Mouse (Mus musculus): Measurements from ENCODE around the gene AU022252.
A peak's percentile ranks its signal among the peaks of the same experiment; 100 is the strongest.
"Not testable (repeated sequence)": the region's sequence is repeated elsewhere in the genome, so short reads cannot be mapped to it uniquely, and the experiment has no call there.

The AU022252 gene

GRCm38 (mm10) chr4:119232410-119233255, at the start of gene AU022252, which contains the start of gene P3h1:
Gene AU022252 (minus strand): TSS chr4:119232712.
Gene P3h1 (plus strand): TSS chr4:119232915.
- DNase-seq (ENCODE audit: low spot score in 2 of 2): peak; percentile 99

GRCm38 (mm10) chr4:119278784-119279183, 46.3 kb upstream of the AU022252 start:
- not testable (repeated sequence) for DNase-seq (ENCODE audit: low spot score in 2 of 2)

- no peak for DNase-seq (ENCODE audit: low spot score in 2 of 2)
Measured at GRCm38 (mm10) chr4:119275726-119276125, 43.2 kb upstream of the AU022252 start.

GRCm38 (mm10) chr4:119275226-119275625, 42.7 kb upstream of the AU022252 start:
- no peak for DNase-seq (ENCODE audit: low spot score in 2 of 2)

- DNase-seq (ENCODE audit: low spot score in 2 of 2): no peak
Measured at GRCm38 (mm10) chr4:119274627-119275026, 42.1 kb upstream of the AU022252 start.

GRCm38 (mm10) chr4:119266606-119267005, 34.1 kb upstream of the AU022252 start:
- DNase-seq (ENCODE audit: low spot score in 2 of 2): no peak

- no peak for DNase-seq (ENCODE audit: low spot score in 2 of 2)
Measured at GRCm38 (mm10) chr4:119263459-119263858, 30.9 kb upstream of the AU022252 start.

GRCm38 (mm10) chr4:119262483-119262882, 30.0 kb upstream of the AU022252 start:
- no peak for DNase-seq (ENCODE audit: low spot score in 2 of 2)

GRCm38 (mm10) chr4:119261087-119261713, 28.7 kb upstream of the AU022252 start:
- DNase-seq (ENCODE audit: low spot score in 2 of 2): no peak

GRCm38 (mm10) chr4:119259344-119260254, 27.1 kb upstream of the AU022252 start:
- no peak for DNase-seq (ENCODE audit: low spot score in 2 of 2)

- no peak for DNase-seq (ENCODE audit: low spot score in 2 of 2)
Measured at GRCm38 (mm10) chr4:119257083-119257482, 24.6 kb upstream of the AU022252 start.

- no peak for DNase-seq (ENCODE audit: low spot score in 2 of 2)
Measured at GRCm38 (mm10) chr4:119255351-119255750, 22.8 kb upstream of the AU022252 start, which contains the start of gene Cldn19. Gene Cldn19 (plus strand): TSS chr4:119255414.

GRCm38 (mm10) chr4:119254012-119254618, 21.6 kb upstream of the AU022252 start:
- DNase-seq (ENCODE audit: low spot score in 2 of 2): peak; percentile 42 to 51

GRCm38 (mm10) chr4:119252025-119252808, 19.7 kb upstream of the AU022252 start:
- DNase-seq (ENCODE audit: low spot score in 2 of 2): no peak

- DNase-seq (ENCODE audit: low spot score in 2 of 2): no peak
Measured at GRCm38 (mm10) chr4:119248407-119248965, 16.0 kb upstream of the AU022252 start.

- DNase-seq (ENCODE audit: low spot score in 2 of 2): peak; percentile 59 to 63
Measured at GRCm38 (mm10) chr4:119247462-119248235, 15.1 kb upstream of the AU022252 start.

- no peak for DNase-seq (ENCODE audit: low spot score in 2 of 2)
Measured at GRCm38 (mm10) chr4:119246688-119247225, 14.2 kb upstream of the AU022252 start.

GRCm38 (mm10) chr4:119245961-119246360, 13.4 kb upstream of the AU022252 start:
- DNase-seq (ENCODE audit: low spot score in 2 of 2): peak in 1 of 2 experiments; percentile 35

- peak; percentile 68 to 85 for DNase-seq (ENCODE audit: low spot score in 2 of 2)
Measured at GRCm38 (mm10) chr4:119245556-119245955, 13.0 kb upstream of the AU022252 start.
